Mouse (Mus musculus) kidney, postnatal 0 days (tissue): ENCODE data around the gene Ubxn6. TPM values are rescaled to one million over a fixed set of nuclear protein-coding genes. Genes with fewer than 3 reads are reported as not detected.
A peak's percentile ranks its signal among the peaks of the same experiment; 100 is the strongest.

Source experiments
- ATAC-seq: fragments of 200-750 bp; cut with Nextera tagmentation; replicated peaks from 2 replicates; pipeline ENCODE4 v1.8.0; 2017; ENCODE audit warnings: low read depth, moderate number of reproducible peaks, moderate TSS enrichment, moderate library complexity; ENCODE audit not compliant: low FRiP score
- DNase-seq: peaks from one replicate; pipeline ENCODE4 v3.0.0-alpha.2; 2016; ENCODE audit warnings: low spot score
- H3K27ac ChIP-seq: fragments of 300-500 bp; sonication (generic); 2 replicates; pipeline ENCODE4 v1.5.1; 2014; ENCODE audit warnings: mild to moderate bottlenecking
- H3K27me3 ChIP-seq: fragments of 300-500 bp; sonication (generic); 2 replicates; pipeline ENCODE4 v1.6.1; 2014; ENCODE audit warnings: low read length, mixed read lengths; ENCODE audit not compliant: insufficient read depth
- H3K36me3 ChIP-seq: fragments of 300-500 bp; sonication (generic); 2 replicates; pipeline ENCODE4 v1.6.1; 2014; ENCODE audit warnings: low read length, mixed read lengths; ENCODE audit not compliant: insufficient read depth
- H3K4me1 ChIP-seq: fragments of 300-500 bp; sonication (generic); replicated peaks from 2 replicates; pipeline ENCODE4 v1.6.1; 2014; ENCODE audit warnings: antibody characterized with exemption, low read length, mixed read lengths; ENCODE audit not compliant: insufficient read depth
- H3K4me2 ChIP-seq: fragments of 300-500 bp; sonication (generic); 2 replicates; pipeline ENCODE4 v1.6.1; 2014; ENCODE audit warnings: mild to moderate bottlenecking, low read length, moderate library complexity, mixed read lengths
- H3K4me3 ChIP-seq: fragments of 300-500 bp; sonication (generic); replicated peaks from 2 replicates; pipeline ENCODE4 v1.5.1; 2014; ENCODE audit warnings: low read depth, low read length
- H3K9ac ChIP-seq: fragments of 300-500 bp; sonication (generic); 2 replicates; pipeline ENCODE4 v1.6.1; 2014; ENCODE audit warnings: low read depth, low read length
- H3K9me3 ChIP-seq: fragments of 300-500 bp; sonication (generic); replicated peaks from 2 replicates; pipeline ENCODE4 v1.6.1; 2016; ENCODE audit warnings: low read length, inconsistent platforms, mixed read lengths
- CTCF ChIP-seq: IDR thresholded peaks from 2 replicates; pipeline ENCODE4 v1.5.1; 2016; ENCODE audit warnings: antibody characterized with exemption, low read depth, mild to moderate bottlenecking, moderate library complexity
- WGBS: fragments of 180-500 bp; shearing (Covaris S2); extraction: QIAGEN DNeasy Blood & Tissue Kit; methylation state at CpG from one replicate; pipeline ENCODE4 v1.1.7; 2014; 5-methylcytosine and 5-hydroxymethylcytosine counted together
- polyA plus RNA-seq: library from polyadenylated mRNA; unstranded; fragments of >200 nt; fragmentation: Nextera tagmentation; extraction: Ambion mirVana; gene quantifications from 2 replicates; pipeline ENCODE4 v1.2.1, GENCODE M21; 2015

The Ubxn6 gene
- polyA plus RNA-seq = 54.4 and 56.0 TPM in 2 replicates

- peaks cover 4% of the 10 kb centered on the region; the same call in 1 of the 2 replicates for H3K4me1 ChIP-seq
- peak within 1 kb of the TSS; percentile 74 for H3K9ac ChIP-seq
- ATAC-seq (peak; percentile 57), DNase-seq (peak; percentile 99)
- H3K4me3 ChIP-seq = peak within 1 kb of the TSS; percentile 57
- peak; percentile 59 for TF ChIP-seq CTCF
- H3K36me3 ChIP-seq = peaks cover 24% of the 10 kb centered on the region
- peak within 1 kb of the TSS; percentile 97 for H3K27ac ChIP-seq
- H3K9me3 ChIP-seq = no peaks in the 10 kb centered on the region
- H3K4me2 ChIP-seq = peak within 1 kb of the TSS; percentile 58
- no peaks in the 10 kb centered on the region for H3K27me3 ChIP-seq
- under 1% methylated on average over 35 of the region's 35 CpGs for WGBS
These were observed at the start of gene Ubxn6 for GRCm38 (mm10) chr17:56074827-56075208. TSS of gene Ubxn6 (minus strand) at chr17:56075028.

GRCm38 (mm10) chr17:56123681-56124340 is 49.0 kb upstream of the Ubxn6 start:
- DNase-seq (no peak), ATAC-seq (0 out of 2 replicates have a peak, but pooled peaks have one; percentile 8)
- peak overlapping the region; percentile 38 for H3K4me3 ChIP-seq
- H3K9me3 ChIP-seq = no peaks in the 10 kb centered on the region
- no peak for TF ChIP-seq CTCF
- WGBS = 41% methylated on average over 59 of the region's 59 CpGs
- H3K27me3 ChIP-seq = peaks cover 26% of the 10 kb centered on the region
- peak overlapping the region; percentile 80 for H3K4me2 ChIP-seq
- peak overlapping the region; percentile 47 for H3K9ac ChIP-seq
- H3K27ac ChIP-seq = no peak overlapping the region
- H3K36me3 ChIP-seq = no peaks in the 10 kb centered on the region
- peaks cover 17% of the 10 kb centered on the region for H3K4me1 ChIP-seq

- no peak for DNase-seq
- no peak for ATAC-seq
- TF ChIP-seq CTCF = no peak
- Histone ChIP-seq H3K9me3 (no peaks in the 10 kb centered on the region), H3K4me2 (no peak overlapping the region), H3K4me1 (peaks cover 17% of the 10 kb centered on the region), H3K9ac (no peak overlapping the region), H3K27me3 (peaks cover 27% of the 10 kb centered on the region), H3K27ac (no peak overlapping the region), H3K4me3 (no peak overlapping the region), H3K36me3 (no peaks in the 10 kb centered on the region)
- 95% methylated on average over 12 of the region's 12 CpGs for WGBS
These were observed 48.3 kb upstream of the Ubxn6 start for GRCm38 (mm10) chr17:56123161-56123560.

- H3K9ac ChIP-seq = no peak within 1 kb of the TSS
- no peak within 1 kb of the TSS for H3K27ac ChIP-seq
- no peak within 1 kb of the TSS for H3K4me2 ChIP-seq
- WGBS = 71% methylated on average over 2 of the region's 2 CpGs
- no peak for TF ChIP-seq CTCF
- no peak within 1 kb of the TSS for H3K4me3 ChIP-seq
- DNase-seq (no peak), ATAC-seq (no peak)
- no peaks in the 10 kb centered on the region for H3K9me3 ChIP-seq
- H3K4me1 ChIP-seq = peaks cover 23% of the 10 kb centered on the region
- H3K36me3 ChIP-seq = no peaks in the 10 kb centered on the region
- peaks cover 27% of the 10 kb centered on the region for H3K27me3 ChIP-seq
These were observed 47.0 kb upstream of the Ubxn6 start, which contains the start of gene Lrg1 for GRCm38 (mm10) chr17:56121826-56122225. TSS of gene Lrg1 (minus strand) at chr17:56122001.

GRCm38 (mm10) chr17:56119981-56120880 is 45.4 kb upstream of the Ubxn6 start:
- ATAC-seq = no peak

GRCm38 (mm10) chr17:56119431-56119830 is 44.6 kb upstream of the Ubxn6 start:
- H3K4me3 ChIP-seq = no peak overlapping the region; the same call in 1 of the 2 replicates
- H3K36me3 ChIP-seq = no peaks in the 10 kb centered on the region
- H3K9me3 ChIP-seq = no peaks in the 10 kb centered on the region
- H3K4me2 ChIP-seq = peak overlapping the region; percentile 45
- no peak overlapping the region for H3K27ac ChIP-seq
- H3K9ac ChIP-seq = no peak overlapping the region
- 27% methylated on average over 12 of the region's 12 CpGs for WGBS
- peaks cover 23% of the 10 kb centered on the region for H3K4me1 ChIP-seq
- H3K27me3 ChIP-seq = peaks cover 27% of the 10 kb centered on the region
- DNase-seq = peak; percentile 41
- no peak for ATAC-seq
- no peak for TF ChIP-seq CTCF

More at GRCm38 (mm10) chr17:56119981-56120880, 45.4 kb upstream of the Ubxn6 start:
- Histone ChIP-seq H3K4me1 (peaks cover 23% of the 10 kb centered on the region), H3K27me3 (peaks cover 27% of the 10 kb centered on the region), H3K27ac (no peak overlapping the region), H3K9ac (no peak overlapping the region), H3K4me3 (peak overlapping the region; percentile 14), H3K9me3 (no peaks in the 10 kb centered on the region), H3K36me3 (no peaks in the 10 kb centered on the region), H3K4me2 (peak overlapping the region; percentile 45)
- no peak for TF ChIP-seq CTCF
- 3% methylated on average over 66 of the region's 66 CpGs for WGBS
- DNase-seq = peak; percentile 37
